Mouse (Mus musculus) liver, adult 10 weeks (tissue): ENCODE results near the gene Gm11099. TPM values are rescaled to one million over a fixed set of nuclear protein-coding genes. Genes with fewer than 3 reads are reported as not detected.

ENCODE experiments used
- polyA plus RNA-seq: library from polyadenylated mRNA; stranded (reverse); fragments of 350-450 nt; fragmentation: Illumina TruSeq; extraction: RNeasy Lipid Tissue Mini Kit (QIAGEN cat#74804); gene quantifications from one replicate; pipeline ENCODE4 v1.2.3, GENCODE M21; 2014; ENCODE audit warnings: low read depth, low replicate concordance

Gm11099 gene
- not detected for polyA plus RNA-seq

GRCm38 (mm10) chr2:58859134-58859533, at the start of gene Gm11099:
Gene Gm11099, plus strand, starts transcription at chr2:58859434.

